Mouse (Mus musculus) kidney, embryonic 14.5 days (tissue): Measurements from ENCODE around the gene Ppp1r35. TPM values are rescaled to one million over a fixed set of nuclear protein-coding genes. Genes with fewer than 3 reads are reported as not detected.
"Not testable (repeated sequence)": the region's sequence is repeated elsewhere in the genome, so short reads cannot be mapped to it uniquely, and the experiment has no call there.

Experiments used
- ATAC-seq: fragments of 200-750 bp; cut with Nextera tagmentation; 2 replicates; pipeline ENCODE4 v1.8.0; 2017; ENCODE audit warnings: moderate number of reproducible peaks, mild to moderate bottlenecking, moderate TSS enrichment, moderate library complexity; ENCODE audit not compliant: low FRiP score, low TSS enrichment
- H3K27ac ChIP-seq: fragments of 300-500 bp; sonication (generic); 2 replicates; pipeline ENCODE4 v1.5.1; 2014; ENCODE audit warnings: low read depth, mild to moderate bottlenecking, low read length, moderate library complexity, mixed read lengths
- H3K27me3 ChIP-seq: fragments of 300-500 bp; sonication (generic); 2 replicates; pipeline ENCODE4 v1.6.1; 2014; ENCODE audit warnings: mild to moderate bottlenecking, low read length; ENCODE audit not compliant: control insufficient read depth, insufficient read depth
- H3K36me3 ChIP-seq: fragments of 300-500 bp; sonication (generic); 2 replicates; pipeline ENCODE4 v1.6.1; 2014; ENCODE audit warnings: low read length, mixed read lengths; ENCODE audit not compliant: control insufficient read depth, insufficient read depth
- H3K4me1 ChIP-seq: fragments of 300-500 bp; sonication (generic); 2 replicates; pipeline ENCODE4 v1.6.1; 2014; ENCODE audit warnings: low read length, mixed read lengths; ENCODE audit not compliant: control insufficient read depth, insufficient read depth
- H3K4me2 ChIP-seq: fragments of 300-500 bp; sonication (generic); replicated peaks from 2 replicates; pipeline ENCODE4 v1.6.1; 2014; ENCODE audit warnings: low read depth, mild to moderate bottlenecking, low read length
- H3K4me3 ChIP-seq: fragments of 300-500 bp; sonication (generic); 2 replicates; pipeline ENCODE4 v1.5.1; 2014; ENCODE audit warnings: mild to moderate bottlenecking, low read length
- H3K9ac ChIP-seq: fragments of 300-500 bp; sonication (generic); 2 replicates; pipeline ENCODE4 v1.6.1; 2014; ENCODE audit warnings: low read depth, mild to moderate bottlenecking, low read length, moderate library complexity
- H3K9me3 ChIP-seq: fragments of 300-500 bp; sonication (generic); 2 replicates; pipeline ENCODE4 v1.6.1; 2016; ENCODE audit warnings: low read length; ENCODE audit not compliant: control insufficient read depth
- WGBS: fragments of 180-500 bp; shearing (Covaris S2); extraction: QIAGEN DNeasy Blood & Tissue Kit; methylation state at CpG from one replicate; pipeline ENCODE4 v1.1.7; 2014; 5-methylcytosine and 5-hydroxymethylcytosine counted together
- polyA plus RNA-seq: library from polyadenylated mRNA; unstranded; fragments of >200 nt; fragmentation: Nextera tagmentation; extraction: Ambion mirVana; gene quantifications from 2 replicates; pipeline ENCODE4 v1.2.1, GENCODE M21; 2014

Ppp1r35 gene
- polyA plus RNA-seq, 1 experiment from 2014 or later: 41.6 TPM

DNA sequence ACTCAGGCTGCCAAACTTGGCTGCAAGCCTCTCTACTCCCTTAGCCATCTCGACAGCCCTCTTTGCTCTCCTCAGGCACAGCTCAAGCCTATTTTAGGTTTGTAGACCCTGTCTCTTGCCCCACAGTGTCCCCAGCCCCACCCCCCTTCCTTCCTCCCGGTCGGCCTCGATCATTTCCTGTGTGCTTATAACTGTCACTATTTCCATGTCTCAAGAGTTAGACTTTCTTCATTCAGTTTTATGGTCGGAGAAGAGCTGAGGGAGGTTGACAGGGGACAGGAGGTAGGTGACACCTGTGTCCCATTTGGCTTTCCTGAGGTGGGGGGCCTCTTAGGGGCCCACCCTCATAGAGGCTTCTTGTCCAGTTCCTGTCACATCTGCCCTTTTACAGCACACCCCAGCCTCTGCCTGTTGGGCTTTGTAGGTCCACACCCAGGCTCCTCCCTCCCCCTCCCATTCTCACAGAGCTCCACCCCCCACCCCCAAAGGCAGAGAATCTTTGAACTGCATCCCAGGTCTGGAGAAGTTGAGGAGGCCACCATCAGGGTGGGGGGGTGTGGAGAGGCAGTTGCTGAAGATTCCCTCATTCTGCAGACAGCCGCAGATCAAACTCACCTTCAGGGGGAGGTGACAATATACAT is 29.3 kb upstream of the Ppp1r35 start:
- WGBS: 28% methylated on average over 6 of the region's 6 CpGs
- no peak overlapping the region for H3K27ac ChIP-seq

DNA sequence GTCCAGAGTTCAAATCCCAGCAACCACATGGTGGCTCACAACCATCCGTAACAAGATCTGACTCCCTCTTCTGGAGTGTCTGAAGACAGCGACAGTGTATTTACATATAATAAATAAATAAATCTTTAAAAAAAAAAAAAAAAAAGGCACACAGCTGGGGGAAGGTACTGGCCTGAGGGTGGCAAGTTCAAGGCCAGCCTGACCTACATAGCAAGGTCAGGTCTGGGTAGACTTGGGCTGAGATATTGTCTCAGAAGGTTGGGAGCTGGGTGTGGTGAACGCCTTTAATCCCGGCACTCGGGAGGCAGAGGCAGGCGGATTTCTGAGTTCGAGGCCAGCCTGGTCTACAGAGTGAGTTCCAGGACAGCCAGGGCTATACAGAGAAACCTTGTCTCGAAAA is 28.4 kb upstream of the Ppp1r35 start:
- Histone ChIP-seq H3K4me1 (peaks cover 24% of the 10 kb centered on the region), H3K36me3 (peaks cover 38% of the 10 kb centered on the region)
- not testable (repeated sequence) for H3K4me3 ChIP-seq, H3K27me3 ChIP-seq, H3K9ac ChIP-seq, H3K27ac ChIP-seq, ATAC-seq, H3K9me3 ChIP-seq, H3K4me2 ChIP-seq
- 94% methylated on average over 6 of the region's 8 CpGs for WGBS

More for the DNA sequence above, 29.3 kb upstream of the Ppp1r35 start:
- peaks cover 24% of the 10 kb centered on the region for H3K4me1 ChIP-seq
- no peak overlapping the region; the same call in 1 of the 2 replicates for H3K4me3 ChIP-seq
- H3K36me3 ChIP-seq: peaks cover 37% of the 10 kb centered on the region
- H3K9ac ChIP-seq: no peak overlapping the region
- no peaks in the 10 kb centered on the region for H3K9me3 ChIP-seq
- H3K4me2 ChIP-seq: peak overlapping the region; percentile 99; the same call in 1 of the 2 replicates
- no peaks in the 10 kb centered on the region for H3K27me3 ChIP-seq
- ATAC-seq: no peak

DNA sequence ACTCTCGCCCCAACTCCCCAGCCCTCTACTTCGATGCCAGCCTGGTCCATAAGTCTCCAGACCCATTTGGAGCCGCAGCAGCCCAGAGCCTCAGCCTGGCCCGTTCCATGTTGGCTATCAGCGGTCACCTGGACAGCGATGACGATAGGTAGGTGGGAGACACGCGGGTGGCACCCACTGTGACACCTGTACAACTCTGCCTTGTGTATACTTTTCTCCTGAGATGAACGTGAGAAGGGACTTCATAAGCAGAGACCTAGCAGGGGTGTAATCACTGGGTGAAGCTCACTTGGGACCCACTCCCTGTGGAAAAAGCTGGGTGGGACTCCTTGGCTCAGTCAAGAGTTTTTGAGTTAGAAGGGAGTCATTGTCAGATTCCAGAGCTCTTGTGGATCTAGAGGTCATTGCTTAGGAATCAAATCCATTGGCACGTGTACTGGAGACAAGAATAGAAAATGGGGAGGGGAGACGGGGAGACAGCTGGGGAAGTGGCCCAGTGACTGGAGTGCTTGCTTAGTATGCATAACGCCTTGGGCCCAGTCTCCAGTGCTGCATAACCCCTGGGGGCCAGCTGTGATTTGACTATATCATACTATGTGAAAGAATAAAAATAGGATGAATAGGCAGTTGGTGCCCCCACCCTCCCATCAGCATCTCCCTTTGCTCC is 27.3 kb upstream of the Ppp1r35 start:
- 93% methylated on average over 13 of the region's 13 CpGs for WGBS
- no peaks in the 10 kb centered on the region for H3K27me3 ChIP-seq
- H3K9ac ChIP-seq: no peak overlapping the region
- H3K9me3 ChIP-seq: no peaks in the 10 kb centered on the region
- peaks cover 27% of the 10 kb centered on the region for H3K4me1 ChIP-seq
- no peak overlapping the region for H3K4me3 ChIP-seq
- no peak overlapping the region for H3K4me2 ChIP-seq
- peaks cover 45% of the 10 kb centered on the region for H3K36me3 ChIP-seq
- ATAC-seq: no peak
- no peak overlapping the region for H3K27ac ChIP-seq

DNA sequence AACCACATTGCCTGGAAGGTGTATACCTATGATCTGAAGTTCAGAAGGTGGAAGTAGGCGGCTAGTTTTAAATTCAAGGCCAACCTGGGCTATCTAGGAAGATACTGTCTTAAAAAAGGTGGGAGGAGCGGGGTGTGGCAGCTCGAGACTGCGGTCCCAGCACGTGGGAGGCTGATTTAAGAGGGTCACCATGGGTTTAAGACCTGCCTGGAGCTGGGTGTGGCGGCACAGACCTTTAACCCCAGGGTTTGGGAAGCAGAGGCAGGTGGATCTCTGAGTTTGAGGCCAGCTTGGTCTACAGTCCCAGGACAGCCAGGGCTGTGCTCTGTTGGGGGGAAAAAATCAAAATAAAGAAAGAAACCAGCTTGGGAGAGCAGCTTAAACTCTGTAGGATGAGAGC is 26.7 kb upstream of the Ppp1r35 start:
- H3K36me3 ChIP-seq: peaks cover 49% of the 10 kb centered on the region
- no peak overlapping the region for H3K9ac ChIP-seq
- no peak overlapping the region for H3K4me2 ChIP-seq
- no peak overlapping the region for H3K4me3 ChIP-seq
- no peaks in the 10 kb centered on the region for H3K9me3 ChIP-seq
- no peak overlapping the region for H3K27ac ChIP-seq
- H3K4me1 ChIP-seq: peaks cover 27% of the 10 kb centered on the region
- no peaks in the 10 kb centered on the region for H3K27me3 ChIP-seq
- ATAC-seq: no peak
- WGBS: 90% methylated on average over 6 of the region's 6 CpGs

DNA sequence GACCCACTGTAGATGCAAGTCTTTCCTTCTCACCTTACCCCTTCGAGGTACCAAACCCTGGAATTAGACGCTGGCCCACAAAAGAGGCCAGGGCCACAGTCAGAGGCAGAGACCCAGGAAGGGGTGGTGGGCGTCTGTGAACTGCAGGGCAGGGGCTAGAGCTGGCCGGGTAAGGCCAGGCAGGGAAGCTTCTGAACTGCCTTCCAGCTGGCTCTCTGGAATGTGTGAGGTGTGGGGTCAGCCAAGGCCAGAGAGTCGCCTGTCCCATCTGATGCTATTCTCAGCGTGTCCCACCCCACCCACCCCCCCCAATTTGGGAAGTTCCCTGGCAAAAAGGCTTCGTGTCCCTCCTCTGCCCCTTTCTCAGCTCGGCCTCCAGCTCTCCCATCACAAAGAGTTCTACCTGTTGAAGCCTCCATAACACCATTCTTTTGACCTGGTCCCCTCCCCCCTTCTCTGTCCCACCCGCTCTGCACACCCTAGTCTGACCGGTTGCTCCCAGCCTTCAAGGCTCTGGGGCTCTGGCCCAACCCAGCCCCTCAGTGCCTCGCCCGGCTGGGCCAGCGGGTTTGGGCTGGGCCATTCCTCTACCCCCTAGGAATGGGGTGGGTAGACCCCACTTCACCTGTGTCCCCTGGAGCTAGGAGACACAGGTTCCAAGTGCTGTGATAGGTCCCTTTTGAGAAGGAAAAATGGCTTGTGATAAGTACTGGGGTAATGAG is 25.4 kb upstream of the Ppp1r35 start:
- WGBS: 70% methylated on average over 12 of the region's 13 CpGs
- H3K36me3 ChIP-seq: peaks cover 57% of the 10 kb centered on the region

DNA sequence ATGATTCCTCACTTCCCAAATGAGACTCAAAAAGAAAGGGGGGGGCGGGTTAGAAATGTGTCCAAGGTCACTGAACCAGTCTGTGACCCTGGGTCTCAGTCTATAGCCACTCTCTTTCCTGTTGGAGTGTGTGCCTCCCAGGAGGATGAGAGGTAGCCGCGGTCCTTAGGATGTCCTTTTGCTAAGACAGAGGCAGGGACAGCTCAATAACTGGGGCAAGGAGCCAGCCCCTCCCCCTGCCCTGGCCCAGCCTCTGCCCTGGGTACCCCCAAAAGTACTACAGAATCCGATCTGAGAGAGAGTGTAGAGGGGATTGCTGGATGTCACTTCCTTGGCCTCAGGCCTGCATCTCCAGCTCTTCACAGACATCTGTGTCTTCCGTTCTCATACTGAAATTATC is 23.2 kb upstream of the Ppp1r35 start:
- H3K36me3 ChIP-seq: peaks cover 69% of the 10 kb centered on the region
- no peaks in the 10 kb centered on the region for H3K27me3 ChIP-seq
- no peak overlapping the region for H3K4me2 ChIP-seq
- no peak overlapping the region for H3K9ac ChIP-seq
- H3K4me1 ChIP-seq: 0 out of 2 replicates have a peak, but pooled peaks cover 3% of the 10 kb centered on the region
- ATAC-seq: no peak
- H3K9me3 ChIP-seq: no peaks in the 10 kb centered on the region
- H3K4me3 ChIP-seq: no peak overlapping the region
- H3K27ac ChIP-seq: no peak overlapping the region
- WGBS: 90% methylated on average over 5 of the region's 5 CpGs

More for the DNA sequence above, 25.4 kb upstream of the Ppp1r35 start:
- H3K27me3 ChIP-seq: no peaks in the 10 kb centered on the region
- no peak for ATAC-seq
- no peak overlapping the region for H3K9ac ChIP-seq
- no peak overlapping the region for H3K4me2 ChIP-seq
- no peak overlapping the region for H3K27ac ChIP-seq
- H3K4me3 ChIP-seq: no peak overlapping the region
- no peaks in the 10 kb centered on the region for H3K9me3 ChIP-seq
- H3K4me1 ChIP-seq: peaks cover 17% of the 10 kb centered on the region

DNA sequence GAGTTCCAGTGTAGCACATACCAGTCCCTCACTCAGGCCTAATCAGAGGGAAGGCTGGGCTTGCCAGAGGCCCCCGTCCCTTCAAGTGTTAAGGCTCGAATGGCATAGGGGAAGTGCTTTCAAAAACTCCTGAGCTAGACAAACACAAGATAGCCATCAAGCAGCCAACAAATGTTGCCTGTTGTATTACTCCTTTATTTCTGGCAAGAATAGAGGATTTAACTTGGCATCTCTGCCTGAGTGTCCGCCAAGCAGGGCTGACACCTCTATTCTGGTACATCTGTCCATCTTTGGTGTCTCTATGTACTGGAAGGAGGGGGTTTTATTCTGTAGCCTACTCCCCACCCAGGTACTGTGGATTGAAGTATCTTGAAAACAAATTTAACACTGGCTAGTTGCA is 22.5 kb upstream of the Ppp1r35 start:
- Histone ChIP-seq H3K9me3 (no peaks in the 10 kb centered on the region), H3K27me3 (no peaks in the 10 kb centered on the region), H3K4me1 (0 out of 2 replicates have a peak, but pooled peaks cover 3% of the 10 kb centered on the region), H3K27ac (no peak overlapping the region), H3K9ac (no peak overlapping the region), H3K36me3 (peaks cover 63% of the 10 kb centered on the region), H3K4me2 (no peak overlapping the region), H3K4me3 (no peak overlapping the region)
- ATAC-seq: no peak
- WGBS: 74% methylated on average over 3 of the region's 3 CpGs

DNA sequence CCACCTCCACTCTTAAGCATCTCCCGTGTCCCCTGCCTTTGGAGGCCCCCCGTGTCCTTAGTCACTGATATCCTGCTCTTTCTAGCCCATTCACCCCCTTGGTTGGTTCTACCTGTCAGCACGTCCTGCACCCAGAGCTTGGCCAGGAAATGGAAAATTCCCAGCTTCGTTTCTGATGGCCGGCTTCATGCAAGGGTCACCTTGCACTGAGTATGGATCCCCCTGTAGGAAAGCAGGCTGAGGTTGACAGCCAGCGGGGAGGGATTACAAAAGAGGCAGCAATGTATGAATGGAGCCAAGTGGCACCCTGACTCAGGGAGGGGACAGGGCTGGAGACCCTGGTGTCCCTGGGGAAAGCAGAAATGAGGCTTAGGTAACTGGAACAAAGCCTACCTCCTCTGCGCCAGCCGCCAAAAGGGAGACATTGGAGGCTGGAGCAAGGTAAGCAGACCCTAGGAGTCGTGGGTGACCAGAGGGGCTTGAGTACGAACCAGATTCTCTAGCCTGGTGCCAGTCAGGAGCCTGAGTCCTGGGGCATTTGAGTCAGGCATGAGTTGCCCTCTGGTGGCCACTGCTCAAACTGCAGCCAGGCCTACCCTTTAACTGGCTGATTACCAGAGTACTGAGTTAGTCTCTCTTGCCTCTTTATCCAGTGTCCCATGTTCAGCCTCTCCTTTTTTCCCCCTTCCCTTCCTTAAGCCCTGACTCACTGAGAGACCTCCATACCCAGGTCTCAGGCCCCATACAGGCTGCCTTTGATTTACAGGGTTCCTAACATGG is 21.6 kb upstream of the Ppp1r35 start:
- WGBS: 47% methylated on average over 10 of the region's 10 CpGs
- Histone ChIP-seq H3K4me1 (0 out of 2 replicates have a peak, but pooled peaks cover 3% of the 10 kb centered on the region), H3K9ac (no peak overlapping the region), H3K9me3 (no peaks in the 10 kb centered on the region), H3K4me3 (no peak overlapping the region), H3K27me3 (no peaks in the 10 kb centered on the region), H3K4me2 (no peak overlapping the region), H3K36me3 (peaks cover 53% of the 10 kb centered on the region), H3K27ac (no peak overlapping the region)
- peak; percentile 56; the same call in 1 of the 2 replicates for ATAC-seq
